Mouse (Mus musculus): ENCODE measurements around the gene Psmb4.
"Not testable (repeated sequence)": the region's sequence is repeated elsewhere in the genome, so short reads cannot be mapped to it uniquely, and the experiment has no call there.

DNA sequence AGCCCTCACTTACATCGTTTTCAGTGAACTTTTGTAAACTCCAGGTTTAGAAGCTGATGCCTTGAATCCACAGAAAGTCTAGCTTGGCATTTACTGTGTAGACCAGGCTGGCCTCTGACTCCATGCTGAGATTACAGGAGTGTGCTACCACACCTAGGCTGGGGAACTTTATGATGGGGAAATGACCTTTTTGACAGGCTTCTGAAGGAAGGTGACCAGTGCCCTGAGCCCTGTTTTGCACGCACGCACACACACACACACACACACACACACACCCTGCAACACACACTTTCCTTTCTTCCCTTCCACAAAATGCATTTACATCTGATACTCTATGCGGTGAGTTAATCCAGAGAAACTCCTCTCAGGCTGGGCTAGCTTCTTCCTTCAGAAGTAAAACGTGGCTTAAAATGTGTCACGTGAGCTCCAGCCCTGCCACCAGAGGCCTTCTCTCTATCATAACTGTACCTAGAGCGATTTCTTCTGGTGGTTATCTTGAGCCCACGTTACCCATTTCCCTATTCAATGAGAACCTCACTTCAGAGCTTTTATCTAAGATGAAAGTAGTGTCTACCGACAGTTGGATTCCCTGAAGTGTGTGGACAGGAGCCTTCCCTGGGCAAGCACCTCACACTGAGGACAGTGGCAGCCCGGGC, 44.8 kb upstream of the Psmb4 start:
- not testable (repeated sequence) for TF ChIP-seq CTCF (IDR thresholded peaks at IDR 0.05; ENCODE audit: control insufficient read depth, insufficient read depth, insufficient replicate concordance, low read depth, low read length); POLR2A (IDR thresholded peaks at IDR 0.05; ENCODE audit: control insufficient read depth, low read depth, low read length)
